Mouse (Mus musculus): ENCODE results near the gene Pgap3. TPM values are rescaled to one million over a fixed set of nuclear protein-coding genes. Genes with fewer than 3 reads are reported as not detected.

The Pgap3 gene
- polyA plus RNA-seq, 1 experiment = 4.6 TPM

DNA sequence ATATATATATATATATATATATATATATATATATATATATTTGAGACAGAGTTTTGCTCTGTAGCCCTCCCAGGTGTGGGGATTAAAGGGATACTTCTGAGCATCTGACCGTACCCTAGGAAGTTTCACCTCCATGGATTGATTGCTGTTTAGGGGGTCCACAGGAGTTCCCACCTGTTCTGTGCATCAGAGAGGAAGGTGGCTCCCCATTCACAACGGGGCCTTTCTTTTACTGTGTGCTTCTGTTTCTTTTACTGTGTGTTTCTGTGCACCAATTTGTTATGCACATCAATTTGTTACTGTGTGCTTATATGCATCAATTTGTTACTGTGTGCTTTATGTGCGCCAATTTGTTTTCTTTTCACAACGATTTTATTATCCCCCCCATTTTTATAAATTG, 59.1 kb downstream of the Pgap3 start:
- no peak for TF ChIP-seq CTCF (IDR thresholded peaks at IDR 0.05; ENCODE audit: low read depth, low read length)
- TF ChIP-seq POLR2A (IDR thresholded peaks at IDR 0.05; ENCODE audit: borderline replicate concordance, low read depth, low read length) = no peak
- Histone ChIP-seq H3K4me1 (ENCODE audit: control insufficient read depth, insufficient read depth, low read length) (no peaks in the 10 kb centered on the region), H3K4me3 (ENCODE audit: insufficient read depth, low read length) (no peak overlapping the region), H3K27ac (ENCODE audit: insufficient read depth, low read depth, low read length) (no peak overlapping the region)

DNA sequence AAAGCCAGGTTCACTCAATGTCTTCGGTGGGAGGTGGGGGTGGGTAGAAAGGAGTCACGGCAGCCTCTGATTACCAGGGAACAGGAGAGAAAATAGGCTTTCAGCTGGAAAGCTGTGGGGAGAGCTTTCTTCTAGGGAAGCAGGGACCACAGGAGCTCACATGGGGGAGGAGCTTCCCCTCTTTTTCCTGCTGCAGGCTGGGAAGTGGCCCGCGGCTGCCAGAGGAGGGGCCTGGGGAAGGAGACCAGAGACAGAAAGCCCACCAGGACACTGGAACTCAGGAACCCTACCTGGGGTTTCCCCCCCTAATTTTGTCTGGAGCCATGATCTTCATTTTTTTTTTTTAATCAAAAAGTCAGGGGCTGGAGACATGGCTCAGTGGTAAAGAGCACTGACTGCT, 59.7 kb downstream of the Pgap3 start:
- H3K4me1 ChIP-seq (ENCODE audit: control insufficient read depth, insufficient read depth, low read length) = no peaks in the 10 kb centered on the region
- TF ChIP-seq CTCF (IDR thresholded peaks at IDR 0.05; ENCODE audit: low read depth, low read length) (no peak), POLR2A (IDR thresholded peaks at IDR 0.05; ENCODE audit: borderline replicate concordance, low read depth, low read length) (no peak)
- H3K27ac ChIP-seq (ENCODE audit: insufficient read depth, low read depth, low read length) = no peak overlapping the region
- no peak overlapping the region for H3K4me3 ChIP-seq (ENCODE audit: insufficient read depth, low read length)

DNA sequence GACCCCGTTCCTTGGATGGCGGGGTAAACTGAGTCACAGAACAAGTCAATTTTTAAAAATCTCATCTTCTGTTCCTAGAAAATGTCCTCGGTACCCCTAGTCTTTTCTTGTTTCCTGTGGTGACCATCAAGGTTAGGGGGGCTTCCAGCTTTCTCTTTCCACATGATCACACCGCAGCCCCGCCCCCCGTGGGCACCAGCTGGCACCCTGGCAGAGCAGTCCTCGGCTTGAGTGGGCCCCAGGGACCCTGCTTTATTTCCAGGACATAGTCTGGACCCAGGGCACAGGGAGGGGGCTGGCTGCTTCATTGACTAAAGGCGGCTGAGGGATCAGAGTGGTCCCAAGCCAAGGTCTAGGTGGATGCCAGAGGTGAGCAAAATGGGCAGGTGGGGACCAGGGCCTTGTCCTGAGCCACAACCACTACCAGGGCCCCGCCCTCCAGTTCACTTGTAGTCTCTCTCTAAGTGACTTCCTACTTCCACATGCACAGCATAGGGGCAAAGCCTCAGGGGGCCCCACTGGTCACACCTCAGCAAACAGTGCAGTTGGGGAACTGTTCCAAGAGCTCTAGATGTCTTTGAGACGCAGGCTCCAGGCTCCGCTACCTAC, 60.5 kb downstream of the Pgap3 start:
- no peak overlapping the region for H3K27ac ChIP-seq (ENCODE audit: insufficient read depth, low read depth, low read length)
- TF ChIP-seq POLR2A (IDR thresholded peaks at IDR 0.05; ENCODE audit: borderline replicate concordance, low read depth, low read length) = no peak
- TF ChIP-seq CTCF (IDR thresholded peaks at IDR 0.05; ENCODE audit: low read depth, low read length) = no peak
- H3K4me3 ChIP-seq (ENCODE audit: insufficient read depth, low read length) = no peak overlapping the region
- no peaks in the 10 kb centered on the region for H3K4me1 ChIP-seq (ENCODE audit: control insufficient read depth, insufficient read depth, low read length)

DNA sequence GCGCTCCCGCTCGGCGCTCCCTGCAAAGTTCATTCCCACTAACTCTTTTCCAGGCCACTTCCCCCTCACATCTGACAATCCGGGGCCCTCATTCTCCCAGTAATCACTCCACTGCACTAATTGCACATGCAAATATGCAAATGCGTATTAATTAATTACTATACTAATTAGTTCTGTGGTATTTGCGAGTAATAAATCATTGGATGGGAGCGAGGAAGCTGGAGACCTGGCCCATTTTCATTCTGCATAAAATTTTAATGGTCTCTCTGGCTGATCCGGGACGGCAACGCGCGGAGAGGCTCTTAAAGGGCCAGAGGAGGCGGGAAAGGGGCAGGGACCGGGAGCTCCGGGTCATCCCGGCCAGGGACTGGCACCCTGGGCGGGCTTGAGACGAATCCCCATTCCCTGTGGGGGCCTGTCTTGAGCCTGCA, 61.2 kb downstream of the Pgap3 start:
- no peaks in the 10 kb centered on the region for H3K4me1 ChIP-seq (ENCODE audit: control insufficient read depth, insufficient read depth, low read length)
- H3K4me3 ChIP-seq (ENCODE audit: insufficient read depth, low read length) = peak overlapping the region; percentile 50
- H3K27ac ChIP-seq (ENCODE audit: insufficient read depth, low read depth, low read length) = no peak overlapping the region
- TF ChIP-seq CTCF (IDR thresholded peaks at IDR 0.05; ENCODE audit: low read depth, low read length) (no peak), POLR2A (IDR thresholded peaks at IDR 0.05; ENCODE audit: borderline replicate concordance, low read depth, low read length) (no peak)

Other genes with a start within 250 kb of the Pgap3 start
- 32.5 and 32.7 TPM in 2 replicates for gene Med1, start 207.2 kb downstream of the Pgap3 start, polyA plus RNA-seq (2012; ENCODE audit: insufficient read depth, insufficient read length, missing spikeins)
- gene Cdk12, start 197.4 kb downstream of the Pgap3 start, polyA plus RNA-seq (2012; ENCODE audit: insufficient read depth, insufficient read length, missing spikeins) = 26.5 and 29.6 TPM in 2 replicates
- gene Neurod2, start 70.8 kb downstream of the Pgap3 start, polyA plus RNA-seq (2012; ENCODE audit: insufficient read depth, insufficient read length, missing spikeins) = not detected in 2 replicates
- not detected in 2 replicates for gene Ppp1r1b, start 52.1 kb downstream of the Pgap3 start, polyA plus RNA-seq (2012; ENCODE audit: insufficient read depth, insufficient read length, missing spikeins)
- gene Stard3, start 42.1 kb downstream of the Pgap3 start, polyA plus RNA-seq (2012; ENCODE audit: insufficient read depth, insufficient read length, missing spikeins) = 62.3 and 63.7 TPM in 2 replicates
- not detected in 2 replicates for gene Tcap, start 16.7 kb downstream of the Pgap3 start, polyA plus RNA-seq (2012; ENCODE audit: insufficient read depth, insufficient read length, missing spikeins)
- gene Pnmt, start 14.0 kb downstream of the Pgap3 start, polyA plus RNA-seq (2012; ENCODE audit: insufficient read depth, insufficient read length, missing spikeins) = not detected in 2 replicates
- 0.17 TPM in 1 of 2 replicates, not detected in the other for gene Erbb2, start 12.0 kb upstream of the Pgap3 start, polyA plus RNA-seq (2012; ENCODE audit: insufficient read depth, insufficient read length, missing spikeins)
- 84.8 and 92.4 TPM in 2 replicates for gene Mien1, start 38.5 kb upstream of the Pgap3 start, polyA plus RNA-seq (2012; ENCODE audit: insufficient read depth, insufficient read length, missing spikeins)
- gene Grb7, start 45.9 kb upstream of the Pgap3 start, polyA plus RNA-seq (2012; ENCODE audit: insufficient read depth, insufficient read length, missing spikeins) = not detected in 2 replicates
- gene Ikzf3, start 145.5 kb upstream of the Pgap3 start, polyA plus RNA-seq (2012; ENCODE audit: insufficient read depth, insufficient read length, missing spikeins) = not detected in 2 replicates
- gene Zpbp2, start 150.6 kb upstream of the Pgap3 start, polyA plus RNA-seq (2012; ENCODE audit: insufficient read depth, insufficient read length, missing spikeins) = not detected in 2 replicates
- 17.1 and 18.5 TPM in 2 replicates for gene Ormdl3, start 186.9 kb upstream of the Pgap3 start, polyA plus RNA-seq (2012; ENCODE audit: insufficient read depth, insufficient read length, missing spikeins)
- not detected in 2 replicates for gene Lrrc3c, start 197.8 kb upstream of the Pgap3 start, polyA plus RNA-seq (2012; ENCODE audit: insufficient read depth, insufficient read length, missing spikeins)
- gene Gm12355, start 225.2 kb upstream of the Pgap3 start, polyA plus RNA-seq (2012; ENCODE audit: insufficient read depth, insufficient read length, missing spikeins) = 9.6 and 15.5 TPM in 2 replicates
- gene Gsdma3, start 225.9 kb upstream of the Pgap3 start, polyA plus RNA-seq (2012; ENCODE audit: insufficient read depth, insufficient read length, missing spikeins) = not detected in 2 replicates
- gene Gsdma2, start 246.3 kb upstream of the Pgap3 start, polyA plus RNA-seq (2012; ENCODE audit: insufficient read depth, insufficient read length, missing spikeins) = not detected in 2 replicates

All from bone marrow macrophage, adult 2 months (primary cell).